Mouse (Mus musculus) heart, adult 18-20 months (tissue): Measurements from ENCODE around the gene Tnrc6a. TPM values are rescaled to one million over a fixed set of nuclear protein-coding genes. Genes with fewer than 3 reads are reported as not detected.

Source experiments
- DNase-seq, 2 experiments: peaks; one replicate each; pipeline ENCODE4 v3.0.0; 2021 to 2022; ENCODE audit warnings: mixed read lengths in 1 of 2
- total RNA-seq, 2 experiments: library from RNA; stranded (reverse); gene quantifications; 2 replicates each; pipeline ENCODE4 v1.2.3; 2021

Tnrc6a gene
- total RNA-seq, 2 experiments from 2014 or later = 25.0 to 32.3 TPM

GRCm38 (mm10) chr7:123235449-123235848, 111.8 kb downstream of the Tnrc6a start:
- DNase-seq = peak in 1 of 2 experiments; percentile 12

DNA sequence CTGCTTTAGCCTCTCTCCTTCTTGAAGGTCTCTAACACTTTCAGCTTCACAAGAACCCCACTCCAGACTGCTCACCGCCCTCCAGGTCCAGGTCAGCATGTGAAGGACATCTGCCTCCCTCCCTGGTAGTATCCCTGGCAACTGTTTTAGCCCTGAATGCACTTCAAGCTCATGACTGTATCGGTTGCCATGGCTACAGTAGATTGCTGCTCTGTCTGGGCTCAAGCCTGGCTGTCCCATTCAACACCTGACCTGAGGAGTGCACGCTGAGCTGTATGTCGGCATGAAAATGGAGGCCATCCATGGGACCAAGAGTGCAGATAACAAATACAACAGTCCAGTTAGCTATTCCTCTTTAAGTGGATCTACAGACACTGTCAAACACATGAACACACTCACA, 114.9 kb downstream of the Tnrc6a start:
- DNase-seq = no peak

DNA sequence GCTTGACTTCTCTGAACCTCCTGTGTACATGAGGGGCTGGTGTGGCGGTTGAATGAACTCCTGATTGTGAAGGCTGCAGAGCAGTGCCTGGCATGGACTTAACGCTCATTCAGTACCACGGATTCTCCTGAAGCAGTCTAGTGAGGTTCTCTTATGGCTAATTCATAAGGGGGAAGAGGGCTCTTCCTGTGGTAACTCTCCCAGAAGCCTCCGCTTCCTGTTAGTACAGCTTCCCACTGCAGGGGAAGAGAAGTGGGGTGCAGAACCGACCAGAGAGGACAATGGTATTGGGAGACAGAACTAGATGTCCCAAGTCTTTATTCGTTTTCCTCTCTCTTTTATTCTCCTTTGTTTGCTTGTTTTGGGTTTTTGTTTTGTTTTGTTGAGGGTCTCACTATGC, 116.4 kb downstream of the Tnrc6a start:
- DNase-seq = no peak

GRCm38 (mm10) chr7:123242241-123242640, 118.6 kb downstream of the Tnrc6a start:
- DNase-seq = no peak

GRCm38 (mm10) chr7:123244833-123245232, 121.1 kb downstream of the Tnrc6a start:
- DNase-seq = no peak

Other genes with a start within 250 kb of the Tnrc6a start
- gene Rbbp6, start 158.2 kb upstream of the Tnrc6a start, total RNA-seq = 10 to 100 TPM; 26.6 to 34.3 TPM
- not detected for gene Slc5a11, start 90.9 kb downstream of the Tnrc6a start, total RNA-seq
- gene Lcmt1, start 245.9 kb downstream of the Tnrc6a start, total RNA-seq = 10 to 100 TPM; 21.8 to 22.1 TPM
- gene Arhgap17, start 246.0 kb downstream of the Tnrc6a start, total RNA-seq = 10 to 100 TPM; 12.5 to 16.2 TPM